Mouse (Mus musculus): Measurements from ENCODE around the gene Cd3d.

DNA sequence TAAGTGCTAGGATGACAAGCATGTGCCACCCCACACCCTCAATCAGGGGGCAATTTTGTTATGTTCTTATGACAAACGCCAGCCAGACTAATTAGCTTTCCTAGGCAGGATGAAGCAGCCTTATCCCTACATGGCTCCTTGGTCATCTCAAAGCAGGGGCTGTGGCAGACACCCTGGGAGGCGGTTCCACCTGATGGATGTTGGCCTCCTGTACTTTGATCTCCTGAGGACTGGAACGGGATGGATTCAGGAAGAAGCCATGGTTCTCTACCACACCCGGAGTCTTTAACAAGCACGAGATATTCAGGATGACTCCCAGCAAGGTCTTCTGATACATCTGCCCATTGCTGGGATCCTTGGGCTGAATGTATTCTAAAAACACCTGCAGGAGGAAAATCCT lies 33.8 kb upstream of the Cd3d start:
- TF ChIP-seq CTCF (IDR thresholded peaks at IDR 0.05; ENCODE audit: control insufficient read depth, insufficient read depth, insufficient read length) (no peak), MYOD1 (IDR thresholded peaks at IDR 0.05; ENCODE audit: control insufficient read depth, insufficient read length, low read depth) (no peak), CEBPB (IDR thresholded peaks at IDR 0.05; ENCODE audit: low read depth) (no peak), MAX (IDR thresholded peaks at IDR 0.05) (no peak), MYOG (IDR thresholded peaks at IDR 0.05; ENCODE audit: control insufficient read depth, extremely low read depth, insufficient read length) (no peak), USF1 (IDR thresholded peaks at IDR 0.05; ENCODE audit: low read depth) (no peak)
